In genomic region chr6:17636764-17637170, GRCm38 (mm10) we compare ENCODE assay signal across 7 mouse cellular contexts. TPM values are rescaled to one million over a fixed set of nuclear protein-coding genes. Genes with fewer than 3 reads are reported as not detected.
DNase-seq lines count a peak whose midpoint lies in the region; ATAC-seq and TF ChIP-seq lines count a peak whose summit lies in the region.

No protein-coding gene starts in this region.

- TF ChIP-seq EP300 in heart, adult 2 months (IDR thresholded peaks at IDR 0.05; ENCODE audit: insufficient read depth, low read depth, low read length), result no peak

- H3K36me3 ChIP-seq in embryonic facial prominence, embryonic 12.5 days, result no peaks in the 10 kb centered on the region
- peaks cover 10% of the 10 kb centered on the region for H3K36me3 ChIP-seq in heart, adult 2 months (ENCODE audit: control insufficient read depth, insufficient read depth, low read length)
- H3K36me3 ChIP-seq in limb, embryonic 13.5 days, result peaks cover 4% of the 10 kb centered on the region; the same call in 1 of the 2 replicates
- H3K36me3 ChIP-seq in midbrain, embryonic 16.5 days (ENCODE audit: control insufficient read depth, insufficient read depth, low read length), result no peaks in the 10 kb centered on the region

- no peaks in the 10 kb centered on the region for H3K27me3 ChIP-seq in embryonic facial prominence, embryonic 12.5 days
- no peaks in the 10 kb centered on the region for H3K27me3 ChIP-seq in heart, adult 2 months (ENCODE audit: control insufficient read depth, insufficient read depth, low read length)
- H3K27me3 ChIP-seq in limb, embryonic 13.5 days, result no peaks in the 10 kb centered on the region
- no peaks in the 10 kb centered on the region for H3K27me3 ChIP-seq in midbrain, embryonic 16.5 days (ENCODE audit: control insufficient read depth, insufficient read depth, low read depth, low read length)

- TF ChIP-seq CTCF in heart, adult 2 months (IDR thresholded peaks at IDR 0.05), result no peak

- WGBS in embryonic facial prominence, embryonic 12.5 days, result under 1% methylated on average over 34 of the region's 45 CpGs
- WGBS in heart, adult 2 months, result 1% methylated on average over 31 of the region's 45 CpGs
- WGBS in limb, embryonic 13.5 days, result under 1% methylated on average over 39 of the region's 45 CpGs
- under 1% methylated on average over 32 of the region's 45 CpGs for WGBS in midbrain, embryonic 16.5 days

- peak; percentile 79 for TF ChIP-seq POLR2A in heart, adult 2 months (IDR thresholded peaks at IDR 0.05; ENCODE audit: insufficient read depth, low read depth, low read length)

- H3K27ac ChIP-seq in embryonic facial prominence, embryonic 12.5 days, result peak overlapping the region; percentile 95
- H3K27ac ChIP-seq in heart, adult 2 months, result peak overlapping the region; percentile 96
- peak overlapping the region; percentile 91 for H3K27ac ChIP-seq in limb, embryonic 13.5 days
- peak overlapping the region; percentile 91 for H3K27ac ChIP-seq in midbrain, embryonic 16.5 days (ENCODE audit: low read length)

- peaks cover 3% of the 10 kb centered on the region; the same call in 1 of the 2 replicates for H3K4me1 ChIP-seq in embryonic facial prominence, embryonic 12.5 days
- peaks cover 10% of the 10 kb centered on the region for H3K4me1 ChIP-seq in heart, adult 2 months (ENCODE audit: control insufficient read depth, insufficient read depth, low read length)
- peaks cover 12% of the 10 kb centered on the region for H3K4me1 ChIP-seq in limb, embryonic 13.5 days
- H3K4me1 ChIP-seq in midbrain, embryonic 16.5 days (ENCODE audit: control insufficient read depth, insufficient read depth, low read length), result peaks cover 13% of the 10 kb centered on the region

- H3K9ac ChIP-seq in embryonic facial prominence, embryonic 12.5 days, result peak overlapping the region; percentile 95
- peak overlapping the region; percentile 92 for H3K9ac ChIP-seq in heart, adult 2 months (ENCODE audit: low read depth, low read length)
- peak overlapping the region; percentile 94 for H3K9ac ChIP-seq in limb, embryonic 13.5 days
- H3K9ac ChIP-seq in midbrain, embryonic 16.5 days (ENCODE audit: low read depth, low read length), result peak overlapping the region; percentile 91

- peak; percentile 98 for DNase-seq in adrenal gland, postnatal 25 days
- peak; percentile 98 for DNase-seq in heart, adult 2 months
- DNase-seq in kidney, adult 8-10 months, result peak; percentile 92
- DNase-seq in spleen, postnatal 10 days (ENCODE audit: low spot score in 2 of 2), result peak; percentile 92 to 97

- intact Hi-C loops in heart, adult 2 months (cut with DNase I), result loop anchor here (5.0 kb wide), 1 partner anchor 56 kb away; the partner anchor contains the start of gene St7

- peak; percentile 88 for ATAC-seq in embryonic facial prominence, embryonic 12.5 days (ENCODE audit: insufficient number of reproducible peaks, insufficient read depth, low FRiP score, low TSS enrichment)
- ATAC-seq in limb, embryonic 13.5 days (ENCODE audit: low FRiP score, low read depth), result peak; percentile 95
- peak; percentile 97 for ATAC-seq in midbrain, embryonic 16.5 days

- H3K9me3 ChIP-seq in embryonic facial prominence, embryonic 12.5 days, result no peaks in the 10 kb centered on the region
- peaks cover 4% of the 10 kb centered on the region; the same call in 1 of the 2 replicates for H3K9me3 ChIP-seq in limb, embryonic 13.5 days
- no peaks in the 10 kb centered on the region for H3K9me3 ChIP-seq in midbrain, embryonic 16.5 days (replicated peaks; ENCODE audit: control insufficient read depth, low read length, poor library complexity, severe bottlenecking)

- H3K79me2 ChIP-seq in heart, adult 2 months (replicated peaks; ENCODE audit: control insufficient read depth, insufficient read depth, low read length), result 0 out of 2 replicates have a peak, but pooled peaks cover 2% of the 10 kb centered on the region

- peak overlapping the region; percentile 95 for H3K4me3 ChIP-seq in embryonic facial prominence, embryonic 12.5 days
- H3K4me3 ChIP-seq in heart, adult 2 months, result peak overlapping the region; percentile 81
- H3K4me3 ChIP-seq in limb, embryonic 13.5 days, result peak overlapping the region; percentile 86
- H3K4me3 ChIP-seq in midbrain, embryonic 16.5 days (ENCODE audit: low read depth, low read length), result peak overlapping the region; percentile 78

- peak overlapping the region; percentile 69 for H3K4me2 ChIP-seq in embryonic facial prominence, embryonic 12.5 days (replicated peaks)
- peak overlapping the region; percentile 79 for H3K4me2 ChIP-seq in limb, embryonic 13.5 days (replicated peaks)
- peak overlapping the region; percentile 61 for H3K4me2 ChIP-seq in midbrain, embryonic 16.5 days (ENCODE audit: low read length)

RNA-seq across cellular contexts. Expression of gene Capza2, which starts 0.7 kb away (rescaled TPM):
- total RNA-seq in adrenal gland, postnatal 25 days (2021), result 156 and 163 TPM in 2 replicates
- polyA plus RNA-seq in embryonic facial prominence, embryonic 12.5 days (2016; fragmentation: Nextera tagmentation; extraction: Ambion mirVana), result 187 and 194 TPM in 2 replicates
- total RNA-seq in heart, adult 2 months (2021), result 100 to 1,000 TPM; 130 to 147 TPM
- polyA plus RNA-seq in heart, adult 2 months (2012; rRNA removed), result 26.9 and 64.1 TPM in 2 replicates
- polyA plus RNA-seq in limb, embryonic 13.5 days (2015; fragmentation: Nextera tagmentation; extraction: Ambion mirVana), result 205 and 206 TPM in 2 replicates
- polyA plus RNA-seq in midbrain, embryonic 16.5 days (2015; fragmentation: Nextera tagmentation; extraction: Ambion mirVana), result 246 and 251 TPM in 2 replicates

RNA-seq across cellular contexts. Expression of gene St7, which starts 56.0 kb away (rescaled TPM):
- total RNA-seq in adrenal gland, postnatal 25 days (2021), result 29.0 and 31.5 TPM in 2 replicates
- polyA plus RNA-seq in embryonic facial prominence, embryonic 12.5 days (2016; fragmentation: Nextera tagmentation; extraction: Ambion mirVana), result 28.4 and 31.3 TPM in 2 replicates
- 10 to 100 TPM; 16.9 to 19.5 TPM for total RNA-seq in heart, adult 2 months (2021)
- polyA plus RNA-seq in heart, adult 2 months (2012; rRNA removed), result 12.0 and 18.3 TPM in 2 replicates
- 28.3 and 29.3 TPM in 2 replicates for polyA plus RNA-seq in limb, embryonic 13.5 days (2015; fragmentation: Nextera tagmentation; extraction: Ambion mirVana)
- polyA plus RNA-seq in midbrain, embryonic 16.5 days (2015; fragmentation: Nextera tagmentation; extraction: Ambion mirVana), result 51.5 and 69.7 TPM in 2 replicates

Comparison
In these comparisons a context has a peak if more than half of its experiments do, and no peak if none do; other contexts are left out.
1. Peak in every context shown above with its lines: DNase-seq, ATAC-seq, H3K4me3 ChIP-seq and H3K27ac ChIP-seq.